Comparison of ENCODE assay signal across 13 mouse cellular contexts in the genomic region with DNA sequence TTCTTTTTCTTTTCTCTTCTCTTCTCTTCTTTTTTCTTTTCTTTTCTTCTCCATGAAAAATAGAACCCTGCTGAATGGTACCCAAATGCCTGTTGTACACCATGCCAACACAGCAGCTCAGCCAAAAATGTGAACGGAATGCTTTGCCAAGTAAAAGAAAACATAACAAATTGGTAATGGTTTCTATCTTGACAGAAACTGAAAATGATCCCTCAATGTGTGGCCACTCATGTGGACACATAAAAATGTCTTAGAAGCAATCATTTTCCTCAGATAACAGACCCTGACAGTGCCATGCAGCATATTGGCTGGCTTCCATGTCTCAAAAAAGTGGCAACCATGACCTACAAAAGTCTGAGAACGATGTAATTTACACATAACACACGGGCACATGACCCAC.
A peak's percentile ranks its signal among the peaks of the same experiment; 100 is the strongest.
DNase-seq lines count a peak whose midpoint lies in the region; ATAC-seq lines count a peak whose summit lies in the region.
"Had no signal": no experiment of that assay in that cellular context is flagged by ENCODE, and none has a peak within 500 bp of the region (broad histone marks: within the 10 kb centered on the region; RNA-seq: fewer than 3 reads in every experiment).

No protein-coding gene starts in this region.

- peak; percentile 59 for ATAC-seq in cerebellum, adult (ENCODE audit: insufficient number of reproducible peaks, low FRiP score, low TSS enrichment)
- no peak for ATAC-seq in erythroid progenitor cell, adult 5-6 weeks (replicated peaks; ENCODE audit: low FRiP score, poor library complexity, severe bottlenecking)
- ATAC-seq: activated CD4-positive, CD25-positive, alpha-beta regulatory T cell, adult 4 months; intestine, embryonic 16.5 days had no signal

- DNase-seq in cerebellum, postnatal 4 days (ENCODE audit: low spot score in 2 of 2), result no peak
- DNase-seq in layer of hippocampus, adult 9-10 months (ENCODE audit: low spot score), result peak; percentile 15
- no peak for DNase-seq in layer of hippocampus, postnatal 25 days (ENCODE audit: extremely low spot score in 1 of 2, low spot score in 1 of 2)
- peak; percentile 60 for DNase-seq in brain, adult 2 months (ENCODE audit: low read depth, low spot score)
- DNase-seq in cerebellum, postnatal 14 days, result peak; percentile 3 to 38
- no peak for DNase-seq in gastrocnemius, postnatal 36 days
- DNase-seq: gastrocnemius, postnatal 25 days; kidney, postnatal 10 days; lung, postnatal 14 days had no signal

- intact Hi-C loops in gastrocnemius, postnatal 36 days (cut with DNase I), result no loop called here

Comparison
In these comparisons a context has a peak if more than half of its experiments do, and no peak if none do; other contexts are left out.
1. DNase-seq: peak in layer of hippocampus, adult 9-10 months (single experiment), brain, adult 2 months (single experiment) and cerebellum, postnatal 14 days (2 of 2); none in cerebellum, postnatal 4 days (0 of 2), layer of hippocampus, postnatal 25 days (0 of 2) and gastrocnemius, postnatal 36 days (0 of 2).